Mouse (Mus musculus) megakaryocyte-erythroid progenitor cell, adult 5-6 weeks (primary cell): ENCODE measurements at regions not wholly inside any gene's neighbourhood (a gene's known extent, or its start where the extent isn't known, plus 50 kb on each side); places are given as distances from the start of the nearest gene placed in this dataset.

Experiments used
- ATAC-seq: replicated peaks from 2 replicates; pipeline ENCODE4 v1.8.0; 2016; ENCODE audit warnings: mild to moderate bottlenecking, inconsistent platforms; ENCODE audit not compliant: severe bottlenecking, poor library complexity, low FRiP score, low TSS enrichment

- no peak for ATAC-seq
Observed at GRCm38 (mm10) chr10:66780335-66781170, 315.4 kb upstream of the Jmjd1c start.

GRCm38 (mm10) chr10:66781171-66781510 lies 314.8 kb upstream of the Jmjd1c start:
- ATAC-seq: no peak

GRCm38 (mm10) chr10:66782025-66782424 lies 313.9 kb upstream of the Jmjd1c start:
- no peak for ATAC-seq

- ATAC-seq: no peak
Observed at GRCm38 (mm10) chr10:66787812-66788211, 308.1 kb upstream of the Jmjd1c start.

GRCm38 (mm10) chr10:66796296-66796695 lies 299.6 kb upstream of the Jmjd1c start:
- ATAC-seq: no peak

- no peak for ATAC-seq
Observed at GRCm38 (mm10) chr10:66802691-66803090, 293.2 kb upstream of the Jmjd1c start.

GRCm38 (mm10) chr10:66807261-66807968 lies 288.5 kb upstream of the Jmjd1c start:
- ATAC-seq: peak; percentile 81

- no peak for ATAC-seq
Observed at GRCm38 (mm10) chr10:66812515-66813260, 283.2 kb upstream of the Jmjd1c start.

GRCm38 (mm10) chr10:66813850-66814564 lies 281.9 kb upstream of the Jmjd1c start:
- peak; percentile 50 for ATAC-seq

- peak; percentile 87 for ATAC-seq
Observed at GRCm38 (mm10) chr10:66814565-66815201, 281.2 kb upstream of the Jmjd1c start.

- no peak for ATAC-seq
Observed at GRCm38 (mm10) chr10:66815951-66816350, 280.0 kb upstream of the Jmjd1c start.

GRCm38 (mm10) chr10:66816776-66817175 lies 279.1 kb upstream of the Jmjd1c start:
- ATAC-seq: no peak

GRCm38 (mm10) chr10:66817876-66818275 lies 278.0 kb upstream of the Jmjd1c start:
- no peak for ATAC-seq

GRCm38 (mm10) chr10:66819517-66819916 lies 276.4 kb upstream of the Jmjd1c start:
- ATAC-seq: no peak

GRCm38 (mm10) chr10:66825737-66826136 lies 270.2 kb upstream of the Jmjd1c start:
- ATAC-seq: no peak

- ATAC-seq: no peak
Observed at GRCm38 (mm10) chr10:66826327-66826726, 269.6 kb upstream of the Jmjd1c start.

GRCm38 (mm10) chr10:66834974-66835373 lies 261.0 kb upstream of the Jmjd1c start:
- ATAC-seq: no peak

- no peak for ATAC-seq
Observed at GRCm38 (mm10) chr10:66839058-66839457, 256.9 kb upstream of the Jmjd1c start.

GRCm38 (mm10) chr10:66843258-66843657 lies 252.7 kb upstream of the Jmjd1c start:
- no peak for ATAC-seq
